Mouse (Mus musculus) kidney, adult 2 months (tissue): ENCODE data around the gene Ybx3.

Source experiments
- CTCF ChIP-seq: fragments of 200-500 bp; conservative IDR thresholded peaks from 2 replicates; pipeline ENCODE4 v1.5.1; 2011; ENCODE audit warnings: low read depth, mild to moderate bottlenecking, control low read depth, low read length, moderate library complexity, mixed read lengths; ENCODE audit not compliant: insufficient read depth, insufficient read length
- POLR2A ChIP-seq: fragments of 200-500 bp; IDR thresholded peaks from one replicate; pipeline ENCODE4 v1.6.1; 2011; ENCODE audit warnings: low read depth, low read length, control low read depth

GRCm38 (mm10) chr6:131370767-131371166, 17.5 kb downstream of the Ybx3 start:
- no peak for TF ChIP-seq CTCF
- TF ChIP-seq POLR2A, result no peak
